Mouse (Mus musculus) MEL (cell line): ENCODE data around the gene Rtbdn. TPM values are rescaled to one million over a fixed set of nuclear protein-coding genes. Genes with fewer than 3 reads are reported as not detected.

Source experiments
- DNase-seq: peaks from one replicate; pipeline ENCODE4 v3.0.0; 2011; ENCODE audit warnings: low read depth, low spot score
- H3K27ac ChIP-seq: 2 replicates; pipeline ENCODE4 v1.5.1; 2012; ENCODE audit warnings: low read depth, mild to moderate bottlenecking, control low read depth, low read length, moderate library complexity; ENCODE audit not compliant: control insufficient read depth
- H3K27me3 ChIP-seq, 2 experiments: fragments of 150-350 bp in 1 of 2; sonication (generic) in 1 of 2; 2 replicates each; pipeline ENCODE4 v1.6.1; 2012; ENCODE audit warnings: low read length in 2 of 2, mild to moderate bottlenecking in 2 of 2, improper control_type of control experiment in 1 of 2, moderate library complexity in 1 of 2; ENCODE audit not compliant: insufficient read depth in 2 of 2, control insufficient read depth in 1 of 2
- H3K36me3 ChIP-seq, 2 experiments: 2 replicates each; pipeline ENCODE4 v1.6.1; 2012 to 2014; ENCODE audit warnings: low read length in 2 of 2, improper control_type of control experiment in 1 of 2, inconsistent platforms in 1 of 2, mild to moderate bottlenecking in 1 of 2; ENCODE audit not compliant: insufficient read depth in 2 of 2, control insufficient read depth in 1 of 2
- H3K4me1 ChIP-seq, 2 experiments: fragments of 150-350 bp in 1 of 2; sonication (generic) in 1 of 2; 2 replicates each; pipeline ENCODE4 v1.6.1; 2012; ENCODE audit warnings: low read length in 2 of 2, improper control_type of control experiment in 1 of 2, mild to moderate bottlenecking in 1 of 2; ENCODE audit not compliant: insufficient read depth in 2 of 2, control insufficient read depth in 1 of 2
- H3K4me3 ChIP-seq, 2 experiments: fragments of 150-350 bp in 1 of 2; sonication (generic) in 1 of 2; 2 replicates each; pipeline ENCODE4 v1.5.1; 2012; ENCODE audit warnings: low read depth in 2 of 2, low read length in 2 of 2, mild to moderate bottlenecking in 2 of 2, moderate library complexity in 2 of 2, control low read depth in 1 of 2, improper control_type of control experiment in 1 of 2; ENCODE audit not compliant: control insufficient read depth in 1 of 2, insufficient read depth in 1 of 2
- H3K79me2 ChIP-seq: 2 replicates; pipeline ENCODE4 v1.6.1; 2012; ENCODE audit warnings: mild to moderate bottlenecking, low read length, moderate library complexity; ENCODE audit not compliant: control insufficient read depth, poor library complexity, insufficient read depth
- H3K9ac ChIP-seq: 2 replicates; pipeline ENCODE4 v1.6.1; 2012; ENCODE audit warnings: low read depth, mild to moderate bottlenecking, control low read depth, low read length, moderate library complexity; ENCODE audit not compliant: control insufficient read depth, poor library complexity, severe bottlenecking
- H3K9me3 ChIP-seq: fragments of 150-350 bp; sonication (generic); replicated peaks from 2 replicates; pipeline ENCODE4 v1.6.1; 2012; ENCODE audit warnings: mild to moderate bottlenecking, low read length, improper control_type of control experiment, moderate library complexity; ENCODE audit not compliant: insufficient read depth
- BHLHE40 ChIP-seq: IDR thresholded peaks from 2 replicates; pipeline ENCODE4 v1.6.1; 2012; ENCODE audit warnings: low read depth, mild to moderate bottlenecking, inconsistent platforms, low read length, improper control_type of control experiment, borderline replicate concordance
- CHD1 ChIP-seq: IDR thresholded peaks from 2 replicates; pipeline ENCODE4 v1.6.1; 2012; ENCODE audit warnings: low read depth, mild to moderate bottlenecking, inconsistent platforms, low read length, improper control_type of control experiment
- CHD2 ChIP-seq: IDR thresholded peaks from 2 replicates; pipeline ENCODE4 v1.6.1; 2011; ENCODE audit warnings: low read length, improper control_type of control experiment
- CTCF ChIP-seq, 3 experiments: IDR thresholded peaks in 2 of 3; conservative IDR thresholded peaks in 1 of 3; 2 replicates each; pipeline ENCODE4 v1.5.1; 2011 to 2012; ENCODE audit warnings: low read length in 3 of 3, low read depth in 2 of 3, mild to moderate bottlenecking in 2 of 3, improper control_type of control experiment in 1 of 3, inconsistent platforms in 1 of 3, mixed read lengths in 1 of 3, moderate library complexity in 1 of 3; ENCODE audit not compliant: control insufficient read depth in 1 of 3, insufficient read depth in 1 of 3, poor library complexity in 1 of 3, severe bottlenecking in 1 of 3
- E2F4 ChIP-seq: IDR thresholded peaks from 2 replicates; pipeline ENCODE4 v1.6.1; 2011; ENCODE audit warnings: low read depth, low read length, improper control_type of control experiment, borderline replicate concordance
- ELF1 ChIP-seq: IDR thresholded peaks from 2 replicates; pipeline ENCODE4 v1.6.1; 2014; ENCODE audit warnings: low read depth, mild to moderate bottlenecking, inconsistent platforms, low read length, improper control_type of control experiment, moderate library complexity
- EP300 ChIP-seq, 2 experiments: IDR thresholded peaks; 2 replicates each; pipeline ENCODE4 v1.6.1; 2011; ENCODE audit warnings: improper control_type of control experiment in 2 of 2, low read length in 2 of 2, low read depth in 1 of 2, mild to moderate bottlenecking in 1 of 2
- ETS1 ChIP-seq: IDR thresholded peaks from 2 replicates; pipeline ENCODE4 v1.6.1; 2012; ENCODE audit warnings: low read depth, mild to moderate bottlenecking, inconsistent platforms, low read length, improper control_type of control experiment, moderate library complexity
- GABPA ChIP-seq: IDR thresholded peaks from 2 replicates; pipeline ENCODE4 v1.6.1; 2012; ENCODE audit warnings: low read depth, mild to moderate bottlenecking, inconsistent platforms, low read length, improper control_type of control experiment, moderate library complexity
- GATA1 ChIP-seq: IDR thresholded peaks from 2 replicates; pipeline ENCODE4 v1.6.1; 2011; ENCODE audit warnings: low read depth, low read length, improper control_type of control experiment
- HCFC1 ChIP-seq: IDR thresholded peaks from 2 replicates; pipeline ENCODE4 v1.6.1; 2012; ENCODE audit warnings: low read depth, mild to moderate bottlenecking, inconsistent platforms, low read length, improper control_type of control experiment, moderate library complexity
- JUND ChIP-seq: IDR thresholded peaks from 2 replicates; pipeline ENCODE4 v1.6.1; 2011; ENCODE audit warnings: low read depth, mild to moderate bottlenecking, improper control_type of control experiment, low read length
- KAT2A ChIP-seq: conservative IDR thresholded peaks from 2 replicates; pipeline ENCODE4 v1.6.1; 2012; ENCODE audit warnings: low read depth, low read length, improper control_type of control experiment, inconsistent platforms
- MAFK ChIP-seq: IDR thresholded peaks from 2 replicates; pipeline ENCODE4 v1.6.1; 2011; ENCODE audit warnings: low read depth, mild to moderate bottlenecking, low read length, improper control_type of control experiment, borderline replicate concordance
- MAX ChIP-seq: IDR thresholded peaks from 2 replicates; pipeline ENCODE4 v1.6.1; 2011; ENCODE audit warnings: low read length, improper control_type of control experiment
- MAZ ChIP-seq: IDR thresholded peaks from 2 replicates; pipeline ENCODE4 v1.6.1; 2012; ENCODE audit warnings: low read depth, mild to moderate bottlenecking, inconsistent platforms, low read length, improper control_type of control experiment
- MEF2A ChIP-seq: IDR thresholded peaks from 2 replicates; pipeline ENCODE4 v1.6.1; 2014; ENCODE audit warnings: low read depth, mild to moderate bottlenecking, inconsistent platforms, low read length, improper control_type of control experiment; ENCODE audit not compliant: poor library complexity, insufficient replicate concordance, severe bottlenecking; ENCODE audit errors: extremely low read depth
- MXI1 ChIP-seq: IDR thresholded peaks from 2 replicates; pipeline ENCODE4 v1.6.1; 2011; ENCODE audit warnings: mild to moderate bottlenecking, low read depth, low read length, improper control_type of control experiment
- MYC ChIP-seq: IDR thresholded peaks from 2 replicates; pipeline ENCODE4 v1.6.1; 2011; ENCODE audit warnings: low read depth, mild to moderate bottlenecking, low read length, improper control_type of control experiment, moderate library complexity
- NELFE ChIP-seq: IDR thresholded peaks from 2 replicates; pipeline ENCODE4 v1.6.1; 2011; ENCODE audit warnings: low read depth, low read length, improper control_type of control experiment
- NRF1 ChIP-seq: IDR thresholded peaks from 2 replicates; pipeline ENCODE4 v1.6.1; 2014; ENCODE audit warnings: low read depth, mild to moderate bottlenecking, inconsistent platforms, low read length, improper control_type of control experiment, moderate library complexity; ENCODE audit not compliant: poor library complexity, insufficient read depth, severe bottlenecking
- POLR2A ChIP-seq, 2 experiments: IDR thresholded peaks; 2 replicates each; pipeline ENCODE4 v1.6.1; 2011 to 2012; ENCODE audit warnings: low read length in 2 of 2, mild to moderate bottlenecking in 2 of 2, control low read depth in 1 of 2, improper control_type of control experiment in 1 of 2, low read depth in 1 of 2, moderate library complexity in 1 of 2; ENCODE audit not compliant: control insufficient read depth in 1 of 2, insufficient read depth in 1 of 2, poor library complexity in 1 of 2
- POLR2AphosphoS2 ChIP-seq: IDR thresholded peaks from 2 replicates; pipeline ENCODE4 v1.6.1; 2011; ENCODE audit warnings: low read length, improper control_type of control experiment
- POLR2AphosphoS5 ChIP-seq: IDR thresholded peaks from 2 replicates; pipeline ENCODE4 v1.6.1; 2012; ENCODE audit warnings: low read depth, borderline replicate concordance, mild to moderate bottlenecking, inconsistent platforms, low read length, moderate library complexity, mixed read lengths
- RAD21 ChIP-seq: IDR thresholded peaks from 2 replicates; pipeline ENCODE4 v1.6.1; 2011; ENCODE audit warnings: mild to moderate bottlenecking, low read depth, low read length, improper control_type of control experiment
- RCOR1 ChIP-seq: IDR thresholded peaks from 2 replicates; pipeline ENCODE4 v1.6.1; 2012; ENCODE audit warnings: low read depth, mild to moderate bottlenecking, inconsistent platforms, low read length, improper control_type of control experiment
- SMC3 ChIP-seq: IDR thresholded peaks from 2 replicates; pipeline ENCODE4 v1.6.1; 2011; ENCODE audit warnings: low read depth, low read length, improper control_type of control experiment
- TAL1 ChIP-seq: IDR thresholded peaks from 2 replicates; pipeline ENCODE4 v1.6.1; 2012; ENCODE audit warnings: mild to moderate bottlenecking, inconsistent platforms, low read length, moderate library complexity, mixed read lengths
- TBP ChIP-seq: IDR thresholded peaks from 2 replicates; pipeline ENCODE4 v1.8.0; 2011; ENCODE audit warnings: low read depth, low read length, improper control_type of control experiment
- TCF12 ChIP-seq: IDR thresholded peaks from 2 replicates; pipeline ENCODE4 v1.6.1; 2014; ENCODE audit warnings: low read depth, mild to moderate bottlenecking, inconsistent platforms, low read length, improper control_type of control experiment, moderate library complexity
- UBTF ChIP-seq: IDR thresholded peaks from 2 replicates; pipeline ENCODE4 v1.6.1; 2012; ENCODE audit warnings: low read depth, mild to moderate bottlenecking, inconsistent platforms, low read length, improper control_type of control experiment, moderate library complexity, borderline replicate concordance; ENCODE audit not compliant: insufficient read depth
- USF1 ChIP-seq: IDR thresholded peaks from 2 replicates; pipeline ENCODE4 v1.6.1; 2014; ENCODE audit warnings: low read depth, mild to moderate bottlenecking, inconsistent platforms, low read length, improper control_type of control experiment, moderate library complexity
- USF2 ChIP-seq, 2 experiments: IDR thresholded peaks; 2 replicates each; pipeline ENCODE4 v1.6.1; 2011 to 2012; ENCODE audit warnings: improper control_type of control experiment in 2 of 2, low read length in 2 of 2, borderline replicate concordance in 1 of 2, inconsistent platforms in 1 of 2, low read depth in 1 of 2, mild to moderate bottlenecking in 1 of 2; ENCODE audit not compliant: insufficient read depth in 1 of 2
- ZKSCAN1 ChIP-seq: IDR thresholded peaks from 2 replicates; pipeline ENCODE4 v1.6.1; 2012; ENCODE audit warnings: low read depth, mild to moderate bottlenecking, inconsistent platforms, low read length, improper control_type of control experiment, moderate library complexity
- ZNF384 ChIP-seq: IDR thresholded peaks from 2 replicates; pipeline ENCODE4 v1.6.1; 2012; ENCODE audit warnings: low read depth, mild to moderate bottlenecking, inconsistent platforms, low read length, improper control_type of control experiment
- polyA plus RNA-seq, 2 experiments: library from polyadenylated mRNA; stranded (reverse) in 1 of 2; unstranded in 1 of 2; fragments of >175 nt in 1 of 2; fragments of >200 nt in 1 of 2; gene quantifications; 2 replicates each; pipeline versions ENCODE4 v1.2.1 to v1.2.4; 2012; ENCODE audit warnings: low replicate concordance in 2 of 2, low read depth in 1 of 2; ENCODE audit not compliant: insufficient read length in 2 of 2, insufficient read depth in 1 of 2, missing spikeins in 1 of 2
- total RNA-seq: library from RNA; depleted of rRNA; stranded (reverse); fragments of 300-350 nt; gene quantifications from 2 replicates; pipeline ENCODE4 v1.2.3, GENCODE M21; 2012

Rtbdn gene
- total and polyA plus RNA-seq, 3 experiments: 0.08 to 0.11 TPM; not detected in 1

DNA sequence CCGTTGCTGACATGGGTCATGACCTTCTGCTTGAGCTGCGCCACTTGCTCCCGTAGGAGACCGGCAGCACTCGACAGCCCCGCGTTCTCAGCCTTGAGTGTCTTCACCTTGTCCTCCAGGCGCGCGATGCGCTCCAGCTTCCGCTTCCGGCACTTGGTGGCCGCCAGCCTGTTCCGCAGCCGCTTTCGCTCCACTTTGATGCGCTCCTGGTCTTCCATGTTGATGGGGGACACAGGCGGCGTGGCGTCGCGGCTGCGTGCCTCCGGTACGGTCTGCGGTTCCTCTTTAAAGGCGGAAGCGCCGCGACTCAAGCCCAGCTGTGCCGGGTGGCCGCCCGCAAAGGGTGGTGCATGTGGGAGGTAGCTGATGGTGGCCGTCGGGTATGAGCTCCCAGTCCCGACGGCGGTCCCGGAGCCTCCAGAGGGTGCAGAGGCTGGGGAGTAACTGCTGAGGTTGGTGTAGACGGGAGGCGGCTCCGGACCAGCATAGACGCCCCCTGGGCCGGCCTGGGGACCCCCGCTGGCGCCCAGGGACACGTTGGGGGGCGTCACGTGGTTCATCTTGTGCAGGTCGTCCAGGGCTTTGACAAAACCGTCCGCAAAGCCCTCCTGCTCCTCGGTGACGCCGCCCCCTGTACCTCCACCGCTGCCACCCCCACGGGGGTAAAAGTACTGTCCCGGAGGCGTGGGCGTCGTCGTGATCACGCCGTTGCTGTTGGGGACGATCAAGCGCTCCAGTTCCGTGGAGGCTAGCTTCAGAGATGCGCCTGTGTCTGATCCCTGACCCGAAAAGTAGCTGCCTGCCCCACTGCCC is 30.9 kb downstream of the Rtbdn start:
- H3K4me1 ChIP-seq: peaks cover 12 to 47% of the 10 kb centered on the region in 2 experiments
- H3K36me3 ChIP-seq: peaks cover 0 to 21% of the 10 kb centered on the region in 2 experiments; a peak in 2 of 4 replicates
- H3K27ac ChIP-seq: peak overlapping the region; percentile 89
- DNase-seq: peak; percentile 91
- H3K79me2 ChIP-seq: peaks cover 22% of the 10 kb centered on the region
- H3K27me3 ChIP-seq: no peaks in the 10 kb centered on the region
- H3K9me3 ChIP-seq: no peaks in the 10 kb centered on the region
- H3K4me3 ChIP-seq: peak overlapping the region; percentile 84 to 86
- peak overlapping the region; percentile 88 for H3K9ac ChIP-seq
- TF ChIP-seq ZNF384 (no peak), POLR2A (IDR thresholded peaks at IDR 0.05; ENCODE audit: control insufficient read depth in 1 of 2, insufficient read depth in 1 of 2, low read depth in 1 of 2, low read length in 2 of 2, poor library complexity in 1 of 2) (peak; percentile 39 to 63), MAZ (no peak), KAT2A (no peak), SMC3 (no peak), RCOR1 (no peak), POLR2AphosphoS2 (peak; percentile 80), BHLHE40 (no peak), CHD2 (no peak), CHD1 (no peak; the same call in none of the 2 replicates), NRF1 (no peak), USF1 (peak; percentile 87), MXI1 (peak; percentile 91), ETS1 (peak; percentile 49; the same call in 1 of the 2 replicates), POLR2AphosphoS5 (peak; percentile 26; the same call in 1 of the 2 replicates), HCFC1 (peak; percentile 68), GABPA (no peak), JUND (no peak), EP300 (IDR thresholded peaks at IDR 0.05; ENCODE audit: low read depth in 1 of 2, low read length in 2 of 2) (peak in 1 of 2 experiments; percentile 14; a peak in 1 of 4 replicates), TCF12 (peak; percentile 34; the same call in 1 of the 2 replicates), TAL1 (no peak), NELFE (peak; percentile 52), MEF2A (no peak), TBP (peak; percentile 45; the same call in 1 of the 2 replicates), ELF1 (peak; percentile 85), UBTF (no peak), GATA1 (no peak), MAX (peak; percentile 58), MAFK (no peak), E2F4 (no peak; the same call in 1 of the 2 replicates), USF2 (IDR thresholded peaks at IDR 0.05; ENCODE audit: borderline replicate concordance in 1 of 2, insufficient read depth in 1 of 2, low read depth in 1 of 2, low read length in 2 of 2) (peak in 1 of 2 experiments; percentile 50; a peak in 1 of 4 replicates), MYC (peak; percentile 44; the same call in 1 of the 2 replicates), ZKSCAN1 (no peak), CTCF (IDR thresholded peaks at IDR 0.05 in 2 of 3, conservative IDR thresholded peaks at IDR 0.05 in 1 of 3; ENCODE audit: control insufficient read depth in 1 of 3, insufficient read depth in 1 of 3, low read depth in 2 of 3, low read length in 3 of 3, poor library complexity in 1 of 3, severe bottlenecking in 1 of 3) (no peak), RAD21 (no peak)
